Mouse (Mus musculus) stomach, postnatal 0 days (tissue): Measurements from ENCODE around the gene Cdc34. TPM values are rescaled to one million over a fixed set of nuclear protein-coding genes. Genes with fewer than 3 reads are reported as not detected.
"Not testable (repeated sequence)": the region's sequence is repeated elsewhere in the genome, so short reads cannot be mapped to it uniquely, and the experiment has no call there.

Experiments used
- ATAC-seq: fragments of 200-750 bp; cut with Nextera tagmentation; 2 replicates; pipeline ENCODE4 v1.8.0; 2017; ENCODE audit not compliant: low FRiP score, low TSS enrichment
- DNase-seq: peaks from one replicate; pipeline ENCODE4 v3.0.0-alpha.2; 2016; ENCODE audit warnings: low spot score
- H3K27ac ChIP-seq: fragments of 300-500 bp; sonication (generic); replicated peaks from 2 replicates; pipeline ENCODE4 v1.5.1; 2014; ENCODE audit warnings: mild to moderate bottlenecking, control low read depth
- H3K27me3 ChIP-seq: fragments of 300-500 bp; sonication (generic); 2 replicates; pipeline ENCODE4 v1.6.1; 2014; ENCODE audit warnings: low read length; ENCODE audit not compliant: control insufficient read depth, insufficient read depth
- H3K36me3 ChIP-seq: fragments of 300-500 bp; sonication (generic); 2 replicates; pipeline ENCODE4 v1.6.1; 2014; ENCODE audit warnings: low read length, mixed read lengths; ENCODE audit not compliant: control insufficient read depth, insufficient read depth
- H3K4me1 ChIP-seq: fragments of 300-500 bp; sonication (generic); replicated peaks from 2 replicates; pipeline ENCODE4 v1.6.1; 2014; ENCODE audit warnings: antibody characterized with exemption; ENCODE audit not compliant: control insufficient read depth, insufficient read depth
- H3K4me2 ChIP-seq: fragments of 300-500 bp; sonication (generic); replicated peaks from 2 replicates; pipeline ENCODE4 v1.6.1; 2014; ENCODE audit warnings: low read depth, mild to moderate bottlenecking, control low read depth, moderate library complexity
- H3K4me3 ChIP-seq: fragments of 300-500 bp; sonication (generic); 2 replicates; pipeline ENCODE4 v1.5.1; 2014; ENCODE audit warnings: low read depth, low read length, control low read depth
- H3K9ac ChIP-seq: fragments of 300-500 bp; sonication (generic); 2 replicates; pipeline ENCODE4 v1.6.1; 2014; ENCODE audit warnings: mild to moderate bottlenecking, low read length, control low read depth, mixed read lengths
- H3K9me3 ChIP-seq: fragments of 300-500 bp; sonication (generic); 2 replicates; pipeline ENCODE4 v1.6.1; 2016; ENCODE audit warnings: low read length; ENCODE audit not compliant: control insufficient read depth
- CTCF ChIP-seq: IDR thresholded peaks from 2 replicates; pipeline ENCODE4 v1.5.1; 2016; ENCODE audit warnings: antibody characterized with exemption, low read depth, mild to moderate bottlenecking, moderate library complexity
- EP300 ChIP-seq: optimal IDR thresholded peaks from 2 replicates; pipeline ENCODE3; 2016; ENCODE audit warnings: antibody characterized with exemption
- WGBS: fragments of 180-500 bp; shearing (Covaris S2); extraction: QIAGEN DNeasy Blood & Tissue Kit; methylation state at CpG from one replicate; pipeline ENCODE4 v1.1.7; 2014; 5-methylcytosine and 5-hydroxymethylcytosine counted together
- polyA plus RNA-seq: library from polyadenylated mRNA; unstranded; fragments of >200 nt; fragmentation: Nextera tagmentation; extraction: Ambion mirVana; gene quantifications from 2 replicates; pipeline ENCODE4 v1.2.1, GENCODE M21; 2015

Gene Cdc34
- polyA plus RNA-seq, 1 experiment from 2014 or later: 85.3 TPM

DNA sequence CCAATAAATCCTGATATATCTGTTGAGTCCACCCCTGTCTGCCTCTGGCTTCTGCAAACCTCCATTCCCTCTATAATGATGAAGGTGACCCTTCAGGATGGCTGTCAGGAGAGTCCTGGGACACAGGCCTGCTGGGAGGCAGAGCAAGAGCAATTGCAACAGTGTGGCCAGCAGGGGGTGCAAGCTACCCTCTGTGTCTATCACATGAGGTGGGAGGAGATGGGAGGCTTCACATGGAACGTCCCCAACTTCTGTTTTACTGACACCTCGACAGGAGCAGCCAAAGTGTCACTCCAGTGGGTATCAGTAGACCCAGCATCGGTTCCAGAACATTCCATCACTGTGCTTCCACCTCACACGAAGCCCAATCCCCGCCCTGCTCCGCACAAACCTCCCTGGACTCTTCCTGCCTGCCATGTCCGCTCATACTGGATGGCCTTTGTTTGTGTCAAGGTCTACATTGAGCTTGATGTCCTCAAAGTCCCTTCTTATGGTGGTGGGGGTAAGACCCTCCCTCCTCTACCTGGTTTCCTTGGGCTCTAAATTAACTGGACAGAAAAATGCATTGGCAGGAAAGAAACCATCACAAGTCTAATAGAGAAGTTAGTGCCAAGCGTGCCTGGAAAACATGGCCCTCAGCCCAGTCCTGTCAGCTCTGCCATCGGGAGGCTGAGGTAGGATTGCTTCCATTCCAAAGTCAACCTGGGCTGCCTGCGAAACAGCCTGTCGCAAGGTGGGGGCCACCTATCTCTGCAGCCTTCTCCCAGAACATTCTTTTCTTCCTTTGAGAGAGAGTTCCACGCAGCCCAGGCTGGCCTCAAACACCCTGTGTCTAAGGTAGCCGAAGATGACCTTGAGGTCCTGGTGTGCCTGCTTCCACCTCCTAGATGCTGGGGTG lies 13.5 kb downstream of the Cdc34 start:
- TF ChIP-seq CTCF (peak; percentile 94), EP300 (no peak)
- peak; percentile 46 for ATAC-seq
- H3K4me2 ChIP-seq: no peak overlapping the region; the same call in 1 of the 2 replicates
- H3K4me1 ChIP-seq: peaks cover 8% of the 10 kb centered on the region
- H3K9ac ChIP-seq: no peak overlapping the region
- H3K27ac ChIP-seq: peak overlapping the region; percentile 83
- no peaks in the 10 kb centered on the region for H3K27me3 ChIP-seq
- 49% methylated on average over 13 of the region's 13 CpGs for WGBS
- DNase-seq: peak; percentile 88
- H3K9me3 ChIP-seq: no peaks in the 10 kb centered on the region
- no peaks in the 10 kb centered on the region for H3K36me3 ChIP-seq
- no peak overlapping the region for H3K4me3 ChIP-seq

DNA sequence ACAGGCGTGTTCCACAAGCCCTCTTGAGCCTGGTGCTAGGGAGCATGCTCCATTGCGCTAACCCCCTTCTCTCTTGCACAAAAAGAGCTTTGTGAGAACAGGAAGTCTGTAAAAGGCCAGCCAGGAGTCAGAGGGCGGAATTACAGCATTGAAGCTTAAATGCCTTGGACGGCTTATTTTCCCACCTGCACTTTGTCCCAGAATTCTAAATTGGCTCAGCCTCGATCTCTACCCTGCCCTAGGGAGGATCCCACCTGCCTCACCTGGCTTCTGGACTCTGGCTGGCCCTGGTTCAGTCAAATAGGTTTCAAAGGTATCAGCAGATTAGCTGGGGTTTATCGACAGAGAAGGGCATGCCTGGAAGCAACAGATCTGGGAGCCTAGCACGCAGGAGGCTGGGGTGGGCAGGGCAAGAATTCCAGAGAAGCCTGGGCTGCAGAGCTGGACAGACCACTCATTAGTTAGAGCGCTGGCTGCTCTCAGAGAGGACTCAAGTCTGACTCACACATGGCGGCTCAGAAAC lies 14.2 kb downstream of the Cdc34 start:
- Histone ChIP-seq H3K9ac (no peak overlapping the region), H3K4me1 (peaks cover 8% of the 10 kb centered on the region), H3K4me3 (no peak overlapping the region), H3K36me3 (no peaks in the 10 kb centered on the region), H3K9me3 (no peaks in the 10 kb centered on the region), H3K4me2 (no peak overlapping the region; the same call in 1 of the 2 replicates), H3K27ac (peak overlapping the region; percentile 83), H3K27me3 (no peaks in the 10 kb centered on the region)
- WGBS: 26% methylated on average over 9 of the region's 9 CpGs
- ATAC-seq: peak; percentile 62
- TF ChIP-seq CTCF (no peak), EP300 (no peak)
- peak; percentile 73 for DNase-seq

DNA sequence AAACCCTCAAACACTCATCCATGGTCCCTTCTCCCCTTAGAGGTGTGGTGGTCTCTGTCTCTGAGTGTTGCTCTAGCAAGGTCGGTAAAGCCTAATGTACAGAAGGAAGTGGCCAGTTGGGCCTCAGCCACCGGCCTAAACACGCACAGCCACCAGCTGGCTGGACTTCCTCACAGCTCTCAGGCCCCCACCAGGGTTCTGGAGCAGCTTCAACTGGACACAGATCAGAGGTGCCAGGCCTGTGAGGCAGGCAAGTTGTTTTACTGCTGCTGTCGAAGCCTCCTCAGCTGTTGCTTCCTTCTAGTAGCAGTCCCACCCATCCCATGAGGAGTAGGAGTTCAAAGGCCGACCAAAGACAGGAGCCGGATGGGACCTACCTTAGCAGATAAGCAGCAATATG lies 15.9 kb downstream of the Cdc34 start:
- H3K36me3 ChIP-seq: no peaks in the 10 kb centered on the region
- peak overlapping the region; percentile 58 for H3K27ac ChIP-seq
- 0 out of 2 replicates have a peak overlapping the region, but pooled peaks have one; percentile 35 for H3K9ac ChIP-seq
- no peak overlapping the region for H3K4me3 ChIP-seq
- no peak for ATAC-seq
- H3K4me2 ChIP-seq: no peak overlapping the region
- 49% methylated on average over 6 of the region's 6 CpGs for WGBS
- no peaks in the 10 kb centered on the region for H3K27me3 ChIP-seq
- no peak for TF ChIP-seq CTCF
- TF ChIP-seq EP300: no peak
- H3K4me1 ChIP-seq: peaks cover 8% of the 10 kb centered on the region
- H3K9me3 ChIP-seq: no peaks in the 10 kb centered on the region
- no peak for DNase-seq

DNA sequence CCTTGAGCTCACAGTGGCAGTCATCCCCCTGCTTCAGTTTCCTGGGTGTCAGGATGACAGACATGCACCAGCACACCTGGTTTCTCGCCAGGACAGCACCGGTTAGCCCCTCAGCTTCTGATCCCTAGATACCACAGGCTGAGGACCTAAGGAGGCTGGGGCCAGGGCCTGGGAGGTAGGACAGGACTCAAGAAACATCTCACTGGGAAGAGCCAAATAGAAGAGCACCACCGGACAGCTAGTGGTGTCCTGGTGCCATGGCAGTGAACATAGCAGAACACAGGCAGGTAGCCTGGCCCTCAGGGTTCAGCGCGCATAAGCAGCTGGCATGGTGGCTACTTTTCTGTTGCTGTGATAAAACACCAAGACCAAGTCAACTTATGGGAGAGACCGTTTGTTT lies 16.5 kb downstream of the Cdc34 start:
- no peaks in the 10 kb centered on the region for H3K9me3 ChIP-seq
- WGBS: 92% methylated on average over 6 of the region's 6 CpGs
- TF ChIP-seq EP300 (no peak), CTCF (no peak)
- H3K4me2 ChIP-seq: no peak overlapping the region
- H3K27ac ChIP-seq: no peak overlapping the region
- H3K36me3 ChIP-seq: no peaks in the 10 kb centered on the region
- peaks cover 8% of the 10 kb centered on the region for H3K4me1 ChIP-seq
- no peaks in the 10 kb centered on the region for H3K27me3 ChIP-seq
- no peak overlapping the region for H3K9ac ChIP-seq
- no peak for DNase-seq
- ATAC-seq: no peak
- H3K4me3 ChIP-seq: no peak overlapping the region

DNA sequence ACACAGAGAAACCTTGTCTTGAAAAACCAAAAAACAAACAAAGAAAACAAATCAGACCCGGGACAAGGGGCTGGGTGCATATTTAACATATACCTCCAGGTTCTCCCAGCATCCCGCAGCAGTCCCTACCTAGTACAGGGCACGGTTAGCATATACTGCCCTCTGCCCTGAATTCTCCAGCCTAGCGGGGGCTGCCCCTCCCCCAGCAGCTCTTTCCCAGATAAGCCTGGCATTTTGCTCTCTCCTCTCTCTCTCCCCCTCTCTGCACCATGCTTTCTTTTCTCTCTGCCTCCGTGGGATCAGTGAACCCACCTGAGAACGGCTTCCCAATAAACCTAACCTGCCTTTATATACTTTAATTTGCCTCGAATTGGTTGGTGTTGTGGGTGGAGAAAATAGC lies 18.7 kb downstream of the Cdc34 start:
- DNase-seq: no peak
- H3K9ac ChIP-seq: no peak overlapping the region
- no peak overlapping the region for H3K4me3 ChIP-seq
- H3K9me3 ChIP-seq: no peaks in the 10 kb centered on the region
- H3K4me1 ChIP-seq: peaks cover 8% of the 10 kb centered on the region
- H3K4me2 ChIP-seq: no peak overlapping the region
- 27% methylated on average over 7 of the region's 7 CpGs for WGBS
- peak overlapping the region; percentile 84 for H3K27ac ChIP-seq
- H3K27me3 ChIP-seq: no peaks in the 10 kb centered on the region
- no peaks in the 10 kb centered on the region for H3K36me3 ChIP-seq
- TF ChIP-seq CTCF: no peak
- TF ChIP-seq EP300: no peak
- no peak for ATAC-seq

DNA sequence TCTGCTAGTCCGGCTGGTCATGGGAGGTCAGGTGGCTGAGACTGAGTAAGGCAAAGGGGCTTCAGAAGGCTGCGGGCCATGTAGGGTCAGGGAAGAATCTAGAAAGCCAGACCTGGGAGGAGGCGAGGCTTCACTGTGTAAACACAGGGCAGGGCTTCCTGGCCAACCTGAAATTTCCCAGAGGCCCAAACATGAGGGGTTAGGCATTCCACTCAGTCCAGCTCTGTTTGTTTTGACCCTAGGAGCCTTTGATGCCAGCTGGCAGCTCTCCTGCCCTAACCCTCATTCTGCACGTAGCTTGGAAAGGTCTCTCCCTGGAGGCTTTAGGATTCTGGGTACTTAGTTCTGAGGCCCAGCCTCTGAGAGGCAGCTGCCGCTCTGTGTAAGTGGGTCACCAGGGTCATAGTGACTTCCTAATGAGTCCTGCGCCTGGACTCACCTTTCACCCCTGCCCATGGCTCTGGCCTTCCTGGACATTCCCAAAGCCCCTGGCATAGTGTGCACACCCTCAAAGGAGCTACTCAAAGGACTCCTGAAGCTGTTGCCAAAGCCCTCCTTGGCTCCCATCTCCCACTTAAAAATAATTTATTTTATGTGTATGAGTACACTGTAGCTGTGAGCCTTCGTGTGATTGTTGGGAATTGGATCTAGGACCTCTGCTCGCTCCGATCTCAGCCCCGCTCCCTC lies 19.6 kb downstream of the Cdc34 start:
- no peaks in the 10 kb centered on the region for H3K9me3 ChIP-seq
- ATAC-seq (peak; percentile 46), DNase-seq (peak; percentile 76)
- no peak overlapping the region for H3K4me3 ChIP-seq
- WGBS: 24% methylated on average over 10 of the region's 10 CpGs
- no peaks in the 10 kb centered on the region for H3K36me3 ChIP-seq
- H3K27me3 ChIP-seq: no peaks in the 10 kb centered on the region
- H3K4me2 ChIP-seq: no peak overlapping the region
- H3K4me1 ChIP-seq: peaks cover 8% of the 10 kb centered on the region
- no peak overlapping the region for H3K9ac ChIP-seq
- TF ChIP-seq CTCF (no peak), EP300 (no peak)
- peak overlapping the region; percentile 84 for H3K27ac ChIP-seq

DNA sequence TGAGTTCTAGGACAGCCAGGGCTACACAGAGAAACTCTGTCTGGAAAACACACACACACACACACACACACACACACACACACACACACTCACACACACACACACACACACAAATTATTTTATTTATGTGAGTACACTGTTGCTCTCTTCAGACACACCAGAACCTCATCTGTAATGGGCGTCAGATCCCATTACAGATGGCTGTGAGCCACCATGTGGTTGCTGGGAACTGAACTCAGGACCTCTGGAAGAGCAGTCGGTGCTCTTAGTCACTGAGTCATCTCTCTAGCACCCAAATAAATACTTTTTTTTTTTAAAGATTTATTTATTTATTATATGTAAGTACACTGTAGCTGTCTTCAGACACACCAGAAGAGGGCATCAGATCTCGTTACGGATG lies 21.0 kb downstream of the Cdc34 start:
- H3K4me3 ChIP-seq, H3K4me2 ChIP-seq, H3K36me3 ChIP-seq, DNase-seq, ATAC-seq, H3K27me3 ChIP-seq, H3K27ac ChIP-seq, H3K4me1 ChIP-seq, H3K9ac ChIP-seq, H3K9me3 ChIP-seq: not testable (repeated sequence)
- 54% methylated on average over 2 of the region's 4 CpGs for WGBS
